Mouse (Mus musculus) E14TG2a.4 (cell line): ENCODE results near the gene Ifrd2.
"Not testable (repeated sequence)": the region's sequence is repeated elsewhere in the genome, so short reads cannot be mapped to it uniquely, and the experiment has no call there.

Source experiments
- H3K27me3 ChIP-seq: 2 replicates; pipeline ENCODE4 v1.6.1; 2014; ENCODE audit warnings: low read length, control low read depth; ENCODE audit not compliant: insufficient read depth
- H3K36me3 ChIP-seq: 2 replicates; pipeline ENCODE4 v1.6.1; 2014; ENCODE audit warnings: low read length, control low read depth; ENCODE audit not compliant: insufficient read depth
- H3K4me1 ChIP-seq: replicated peaks from 2 replicates; pipeline ENCODE4 v1.6.1; 2014; ENCODE audit warnings: low read depth, low read length, control low read depth
- H3K4me3 ChIP-seq: replicated peaks from 2 replicates; pipeline ENCODE4 v1.5.1; 2014; ENCODE audit warnings: mild to moderate bottlenecking, low read length
- H3K9me3 ChIP-seq: 2 replicates; pipeline ENCODE4 v1.6.1; 2014; ENCODE audit warnings: low read length, control low read depth
- CTCF ChIP-seq: conservative IDR thresholded peaks from 2 replicates; pipeline ENCODE4 v1.5.1; 2014; ENCODE audit warnings: low read length
- NANOG ChIP-seq: IDR thresholded peaks from 2 replicates; pipeline ENCODE4 v1.6.1; 2014; ENCODE audit warnings: borderline replicate concordance, low read length, mixed read lengths
- POU5F1 ChIP-seq: IDR thresholded peaks from 2 replicates; pipeline ENCODE4 v1.6.1; 2014; ENCODE audit warnings: low read length, borderline replicate concordance

Ifrd2 gene

GRCm38 (mm10) chr9:107555031-107555457 is 32.4 kb upstream of the Ifrd2 start:
- Histone ChIP-seq H3K27me3 (peaks cover 36% of the 10 kb centered on the region), H3K4me1 (peaks cover 62% of the 10 kb centered on the region), H3K36me3 (peaks cover 37% of the 10 kb centered on the region), H3K9me3 (no peaks in the 10 kb centered on the region), H3K4me3 (peak overlapping the region; percentile 87)
- no peak for TF ChIP-seq CTCF
- no peak for TF ChIP-seq POU5F1
- TF ChIP-seq NANOG = no peak

- TF ChIP-seq POU5F1 = no peak
- TF ChIP-seq NANOG = no peak
- no peak for TF ChIP-seq CTCF
- Histone ChIP-seq H3K27me3 (peaks cover 30% of the 10 kb centered on the region), H3K4me3 (peak overlapping the region; percentile 87), H3K9me3 (no peaks in the 10 kb centered on the region), H3K4me1 (peaks cover 56% of the 10 kb centered on the region), H3K36me3 (peaks cover 44% of the 10 kb centered on the region)
Measured at GRCm38 (mm10) chr9:107555701-107556100, 31.7 kb upstream of the Ifrd2 start.

- Histone ChIP-seq H3K4me3 (no peak overlapping the region), H3K9me3 (no peaks in the 10 kb centered on the region), H3K36me3 (peaks cover 51% of the 10 kb centered on the region), H3K4me1 (peaks cover 53% of the 10 kb centered on the region), H3K27me3 (peaks cover 23% of the 10 kb centered on the region)
- no peak for TF ChIP-seq NANOG
- no peak for TF ChIP-seq CTCF
- TF ChIP-seq POU5F1 = no peak
Measured at GRCm38 (mm10) chr9:107556346-107556745, 31.1 kb upstream of the Ifrd2 start.

GRCm38 (mm10) chr9:107563029-107563581 is 24.3 kb upstream of the Ifrd2 start, which contains the start of gene Tusc2:
Gene Tusc2, plus strand, starts transcription at chr9:107563255.
- Histone ChIP-seq H3K4me3 (peak within 1 kb of the TSS; percentile 96), H3K9me3 (no peaks in the 10 kb centered on the region), H3K36me3 (peaks cover 59% of the 10 kb centered on the region), H3K27me3 (peaks cover 10% of the 10 kb centered on the region; the same call in 1 of the 2 replicates), H3K4me1 (peaks cover 57% of the 10 kb centered on the region)
- TF ChIP-seq NANOG = no peak
- no peak for TF ChIP-seq CTCF
- no peak for TF ChIP-seq POU5F1

- peak overlapping the region; percentile 17; the same call in 1 of the 2 replicates for H3K4me3 ChIP-seq
- H3K27me3 ChIP-seq = peaks cover 21% of the 10 kb centered on the region
- H3K9me3 ChIP-seq = not testable (repeated sequence)
- peaks cover 35% of the 10 kb centered on the region for H3K36me3 ChIP-seq
- peaks cover 72% of the 10 kb centered on the region for H3K4me1 ChIP-seq
Measured at GRCm38 (mm10) chr9:107565556-107565955, 21.9 kb upstream of the Ifrd2 start.

GRCm38 (mm10) chr9:107566041-107566709 is 21.3 kb upstream of the Ifrd2 start:
- TF ChIP-seq CTCF (peak; percentile 91), POU5F1 (no peak), NANOG (no peak)
- H3K9me3 ChIP-seq = no peaks in the 10 kb centered on the region
- no peak overlapping the region for H3K4me3 ChIP-seq
- H3K27me3 ChIP-seq = peaks cover 27% of the 10 kb centered on the region
- H3K4me1 ChIP-seq = peaks cover 78% of the 10 kb centered on the region
- peaks cover 33% of the 10 kb centered on the region for H3K36me3 ChIP-seq

- H3K27me3 ChIP-seq = peaks cover 28% of the 10 kb centered on the region
- H3K4me3 ChIP-seq = no peak overlapping the region
- H3K36me3 ChIP-seq = peaks cover 33% of the 10 kb centered on the region
- peaks cover 80% of the 10 kb centered on the region for H3K4me1 ChIP-seq
- no peaks in the 10 kb centered on the region for H3K9me3 ChIP-seq
- TF ChIP-seq CTCF (no peak), NANOG (no peak), POU5F1 (no peak)
Measured at GRCm38 (mm10) chr9:107566855-107567254, 20.6 kb upstream of the Ifrd2 start.

- H3K4me1 ChIP-seq = peaks cover 76% of the 10 kb centered on the region
- H3K27me3 ChIP-seq = peaks cover 28% of the 10 kb centered on the region
- TF ChIP-seq CTCF (no peak), NANOG (no peak), POU5F1 (no peak)
- no peaks in the 10 kb centered on the region for H3K9me3 ChIP-seq
- H3K36me3 ChIP-seq = peaks cover 37% of the 10 kb centered on the region
- peak within 1 kb of the TSS; percentile 89 for H3K4me3 ChIP-seq
Measured at GRCm38 (mm10) chr9:107567702-107568319, 19.6 kb upstream of the Ifrd2 start, which contains the start of gene Hyal2. Gene Hyal2, plus strand, starts transcription at chr9:107567945.
